Mouse (Mus musculus): ENCODE measurements around the gene Serpina16.

DNA sequence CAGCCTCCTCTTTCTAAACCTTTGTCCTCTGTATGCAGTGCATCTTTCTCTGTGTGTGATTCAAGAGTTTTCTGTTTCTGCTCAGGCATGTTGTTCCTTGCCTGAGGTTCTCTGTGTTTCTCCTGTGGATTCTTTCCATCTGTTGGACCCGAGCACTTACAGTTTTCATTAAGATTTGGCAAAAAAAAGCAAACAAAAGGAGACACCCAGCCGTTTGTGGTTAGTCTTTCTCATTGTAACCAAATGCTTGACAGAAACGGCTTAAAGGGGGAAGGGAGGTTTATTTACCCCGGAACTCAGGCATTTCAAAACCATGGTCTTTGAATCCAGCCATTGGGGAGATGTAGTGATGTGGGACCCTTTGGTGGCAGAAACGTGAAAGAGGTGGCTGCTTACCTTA lies 31.3 kb downstream of the Serpina16 start:
- no peak for TF ChIP-seq CTCF (IDR thresholded peaks at IDR 0.05; ENCODE audit: low read depth)
- TF ChIP-seq EP300 (IDR thresholded peaks at IDR 0.05; ENCODE audit: low read depth), result no peak
